Mouse (Mus musculus) hindlimb bud, embryonic 11.5 days (tissue): ENCODE results near the gene Mthfd2l.

ENCODE experiments used
- DNase-seq: peaks from one replicate; pipeline ENCODE4 v3.0.0-alpha.2; 2012; ENCODE audit warnings: low read depth, low spot score; ENCODE audit errors: extremely low spot score

Mthfd2l gene

DNA sequence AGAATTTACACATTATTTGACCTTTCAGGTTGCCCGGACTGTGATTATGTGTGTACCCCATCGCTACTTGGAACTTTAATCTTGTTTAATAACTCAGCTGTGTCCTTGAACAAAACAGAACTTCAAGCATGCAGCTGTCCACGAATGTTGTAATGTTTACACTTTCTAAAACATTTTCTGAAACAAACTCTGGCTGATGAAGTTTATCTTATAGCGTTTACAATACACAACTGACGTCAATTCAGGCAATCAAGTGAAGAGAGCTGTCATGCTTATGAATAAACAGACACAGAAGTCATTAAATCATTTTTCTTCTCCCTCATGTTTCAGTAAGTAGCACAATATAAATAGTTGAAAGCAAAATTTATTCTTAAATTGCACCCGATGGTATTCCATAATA lies 117.1 kb downstream of the Mthfd2l start:
- DNase-seq: no peak

DNA sequence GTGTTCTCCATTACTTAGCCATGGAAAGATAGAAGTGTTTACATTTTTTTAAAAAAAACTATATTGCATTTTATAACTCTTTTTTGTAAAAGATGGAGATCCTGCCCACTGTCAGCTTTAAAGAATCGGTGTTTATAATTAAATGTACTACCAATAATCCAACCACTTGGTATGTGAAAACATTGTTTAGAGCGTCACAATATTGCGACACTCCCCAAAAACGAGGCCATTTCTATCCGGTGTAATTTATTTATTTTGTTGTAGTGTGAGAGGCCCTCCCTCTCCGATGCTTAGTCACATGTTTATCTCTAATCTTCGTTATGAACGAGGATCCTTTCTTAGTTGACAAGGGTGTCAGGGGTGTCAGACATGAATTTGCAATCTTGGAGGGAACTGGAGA lies 117.5 kb downstream of the Mthfd2l start:
- DNase-seq: no peak
